Mouse (Mus musculus) thymus, postnatal 0 days (tissue): ENCODE results near the gene Col6a2. TPM values are rescaled to one million over a fixed set of nuclear protein-coding genes. Genes with fewer than 3 reads are reported as not detected.

Experiments used
- DNase-seq: peaks from one replicate; pipeline ENCODE4 v3.0.0-alpha.2; 2015; ENCODE audit warnings: low spot score
- polyA plus RNA-seq: library from polyadenylated mRNA; unstranded; fragments of >200 nt; fragmentation: Nextera tagmentation; extraction: Ambion mirVana; gene quantifications from 2 replicates; pipeline ENCODE4 v1.2.1, GENCODE M21; 2015

The Col6a2 gene
- polyA plus RNA-seq, 1 experiment from 2014 or later: 21.6 TPM

- DNase-seq: no peak
These were observed 73.0 kb downstream of the Col6a2 start for GRCm38 (mm10) chr10:76550458-76550857.

- no peak for DNase-seq
These were observed 75.2 kb downstream of the Col6a2 start for GRCm38 (mm10) chr10:76548218-76548617.

- no peak for DNase-seq
These were observed 76.9 kb downstream of the Col6a2 start for GRCm38 (mm10) chr10:76546566-76546965.

Other genes with a start within 250 kb of the Col6a2 start
- gene AC141477.1, start 183.2 kb downstream of the Col6a2 start, polyA plus RNA-seq: 1.5 TPM in 1 of 2 replicates, not detected in the other
- gene Pcnt, start 180.8 kb downstream of the Col6a2 start, polyA plus RNA-seq: 14.8 and 17.5 TPM in 2 replicates
- gene 2610028H24Rik, start 174.5 kb downstream of the Col6a2 start, polyA plus RNA-seq: 0.26 and 0.47 TPM in 2 replicates
- gene Mcm3ap, start 154.7 kb downstream of the Col6a2 start, polyA plus RNA-seq: 63.1 and 63.7 TPM in 2 replicates
- gene Ybey, start 154.5 kb downstream of the Col6a2 start, polyA plus RNA-seq: 5.6 and 6.3 TPM in 2 replicates
- 18.7 and 19.6 TPM in 2 replicates for gene Lss, start 92.0 kb downstream of the Col6a2 start, polyA plus RNA-seq
- not detected in 2 replicates for gene Spatc1l, start 61.4 kb downstream of the Col6a2 start, polyA plus RNA-seq
- gene Ftcd, start 48.0 kb downstream of the Col6a2 start, polyA plus RNA-seq: 0.04 TPM in 1 of 2 replicates, not detected in the other
- 32.0 and 38.5 TPM in 2 replicates for gene Col6a1, start 102.5 kb upstream of the Col6a2 start, polyA plus RNA-seq